Mouse (Mus musculus): ENCODE data around the gene Tesc. TPM values are rescaled to one million over a fixed set of nuclear protein-coding genes. Genes with fewer than 3 reads are reported as not detected.

Gene Tesc
- total RNA-seq, 2 experiments from 2014 or later = 0.78 to 1.4 TPM

DNA sequence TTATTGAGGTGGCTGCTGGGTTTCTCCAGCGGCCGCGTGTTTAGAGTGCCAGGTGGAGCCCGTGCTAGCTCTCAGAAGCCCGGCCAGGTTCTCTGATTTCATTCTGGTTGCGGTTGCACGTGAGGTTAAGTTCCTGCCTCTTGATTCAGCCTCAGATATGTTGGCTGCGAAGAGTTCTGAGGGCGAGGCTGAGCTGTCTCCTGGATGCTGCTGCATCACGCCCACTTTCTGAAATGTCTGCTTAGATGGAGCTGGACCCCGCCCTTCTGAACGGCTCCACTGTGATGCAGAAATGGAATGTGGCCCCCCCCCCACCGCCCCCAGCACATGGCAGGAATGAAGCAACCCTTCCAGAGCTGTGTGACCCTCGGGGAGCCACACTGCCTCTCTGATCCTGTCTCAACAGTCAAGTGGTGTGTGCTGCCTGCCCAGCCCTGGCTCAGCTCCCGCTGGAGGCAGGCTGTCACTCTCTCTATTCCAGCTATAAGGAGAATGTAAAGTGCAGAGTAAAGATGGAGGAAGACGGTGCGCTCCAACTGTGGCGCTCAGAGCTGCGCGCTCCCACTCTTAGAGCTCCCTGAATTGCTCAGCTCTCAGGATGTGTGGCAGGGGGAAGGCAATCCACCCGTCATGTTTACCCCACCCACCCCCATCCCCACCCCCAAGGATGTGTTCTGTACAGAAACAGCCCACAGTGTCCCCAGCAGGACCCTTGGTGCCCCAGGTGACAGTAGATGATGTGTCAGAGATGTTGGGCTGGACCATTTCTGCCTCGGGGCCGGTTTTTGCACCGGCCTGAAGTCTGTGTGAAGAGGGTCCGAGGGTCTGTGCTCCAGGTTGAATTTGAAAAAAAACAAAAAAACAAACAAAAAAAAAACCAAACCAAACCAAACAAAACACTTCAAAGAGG, 9.6 kb downstream of the Tesc start:
- intact Hi-C loops (cut with DNase I; ENCODE audit: low total_unique reads) = no loop called here
- no peak for DNase-seq

DNA sequence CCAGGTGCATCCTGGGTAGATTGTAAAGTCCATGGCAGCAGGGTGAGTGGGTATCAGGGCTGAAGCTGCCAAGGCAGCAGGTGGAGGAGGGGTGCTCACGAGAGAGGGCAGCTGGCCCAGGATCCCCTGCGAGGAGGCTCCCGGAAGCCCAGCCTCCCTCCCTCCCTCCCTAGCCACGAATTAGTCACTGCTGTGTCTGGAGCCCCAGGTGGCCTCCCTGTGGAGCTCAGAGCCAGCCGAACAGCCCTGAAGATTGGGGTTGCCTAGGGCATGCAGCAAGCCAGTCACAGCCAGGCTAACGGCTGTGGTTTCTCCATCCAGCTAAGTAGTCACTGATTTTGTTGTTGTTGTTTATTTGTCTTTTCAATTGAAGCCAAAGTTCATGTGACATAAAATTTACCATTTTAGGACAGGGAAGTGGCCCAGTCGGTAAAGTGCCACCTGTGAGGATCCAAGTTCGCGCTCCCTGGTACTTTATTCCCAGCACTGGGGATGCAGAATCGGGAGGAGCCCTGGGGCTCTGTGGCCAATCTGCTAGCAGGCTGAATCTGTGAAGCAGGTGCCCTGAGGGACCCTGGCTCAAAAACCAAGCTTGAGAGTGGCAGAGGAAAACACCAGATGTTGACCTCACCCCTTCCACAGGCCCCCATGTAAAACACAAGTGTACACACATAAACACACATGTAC, 10.4 kb downstream of the Tesc start:
- DNase-seq = no peak
- intact Hi-C loops (cut with DNase I; ENCODE audit: low total_unique reads) = no loop called here

DNA sequence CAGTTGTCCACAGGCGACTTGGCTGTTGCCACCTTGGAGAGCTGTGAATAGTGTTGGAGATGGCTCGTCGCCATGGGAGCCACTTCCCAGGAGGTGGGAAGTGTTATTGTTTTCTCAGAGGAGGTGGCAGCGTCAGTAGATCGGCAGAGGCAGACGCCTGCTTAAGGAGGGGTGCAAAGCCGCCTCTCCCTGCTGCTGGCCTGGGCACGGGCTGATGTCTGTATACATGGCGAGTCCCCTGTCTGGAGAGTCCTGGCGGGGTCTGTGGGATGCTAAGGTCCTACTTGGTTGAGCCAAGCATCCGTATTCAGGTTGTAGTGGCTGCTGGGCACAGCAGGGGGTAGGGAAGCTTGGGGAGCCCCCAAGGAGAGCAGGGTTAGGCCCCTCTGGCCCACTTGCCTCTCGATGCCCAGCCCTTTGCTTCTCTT, 11.7 kb downstream of the Tesc start:
- intact Hi-C loops (cut with DNase I; ENCODE audit: low total_unique reads) = no loop called here
- no peak for DNase-seq

DNA sequence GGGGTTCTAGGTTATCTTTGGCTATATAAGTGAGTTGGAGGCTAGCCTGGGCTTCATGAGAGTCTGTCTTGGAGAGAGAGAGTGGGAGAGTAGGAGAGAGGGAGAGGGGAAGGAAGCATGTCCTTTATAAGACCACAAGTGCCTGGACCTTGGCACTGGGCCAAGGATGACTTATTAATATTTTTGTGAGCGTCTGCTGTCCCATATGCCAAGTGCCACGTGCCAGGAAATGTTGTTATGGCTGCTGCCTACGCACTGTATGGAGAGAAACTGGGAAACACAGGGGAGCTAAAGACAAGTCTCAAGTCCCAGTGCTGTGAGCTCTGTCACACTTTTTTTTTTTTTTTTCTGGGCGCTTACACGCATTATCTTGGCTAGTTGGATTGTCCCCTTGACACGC, 15.1 kb downstream of the Tesc start:
- no peak for DNase-seq
- intact Hi-C loops (cut with DNase I; ENCODE audit: low total_unique reads) = no loop called here

DNA sequence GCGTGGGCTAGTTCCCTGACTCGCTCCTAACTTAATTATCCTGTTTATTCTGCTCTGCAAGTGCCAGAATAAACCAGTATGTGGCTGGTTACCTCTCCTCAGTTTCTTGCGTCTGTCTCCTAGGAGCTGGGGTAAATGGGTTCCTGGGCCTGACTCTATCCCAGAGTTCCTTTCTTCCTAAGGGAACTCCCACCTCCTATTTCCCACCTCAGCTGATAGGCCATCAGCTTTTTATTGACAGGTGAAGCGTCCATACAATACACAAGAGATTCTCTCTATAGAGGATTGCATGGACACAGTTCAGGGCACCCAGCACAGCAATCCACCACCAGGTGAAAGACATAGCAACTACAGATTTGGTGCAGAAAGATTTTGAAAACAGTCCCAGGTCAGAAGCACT, 16.2 kb downstream of the Tesc start:
- intact Hi-C loops (cut with DNase I; ENCODE audit: low total_unique reads) = no loop called here
- DNase-seq = no peak

DNA sequence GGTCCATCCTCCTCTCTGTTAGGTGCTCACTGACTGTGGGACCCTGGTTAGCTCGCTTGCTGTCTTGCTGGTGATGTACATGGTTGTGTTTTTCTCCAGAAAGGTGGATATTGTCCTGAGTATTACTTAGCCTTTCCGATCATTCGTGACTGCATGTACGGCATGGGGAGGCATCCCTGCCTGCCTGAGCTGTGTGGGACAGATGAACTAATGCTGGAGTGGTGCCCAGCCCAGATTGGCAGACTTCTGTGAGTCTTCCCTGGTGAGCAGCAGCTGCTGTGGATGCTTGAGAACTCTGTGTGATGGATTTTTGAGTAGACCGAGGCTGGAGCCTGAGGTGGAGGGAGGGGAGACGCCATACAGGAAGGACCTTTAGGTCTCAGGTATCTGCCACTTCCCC, 17.4 kb downstream of the Tesc start:
- intact Hi-C loops (cut with DNase I; ENCODE audit: low total_unique reads) = no loop called here
- DNase-seq = no peak

DNA sequence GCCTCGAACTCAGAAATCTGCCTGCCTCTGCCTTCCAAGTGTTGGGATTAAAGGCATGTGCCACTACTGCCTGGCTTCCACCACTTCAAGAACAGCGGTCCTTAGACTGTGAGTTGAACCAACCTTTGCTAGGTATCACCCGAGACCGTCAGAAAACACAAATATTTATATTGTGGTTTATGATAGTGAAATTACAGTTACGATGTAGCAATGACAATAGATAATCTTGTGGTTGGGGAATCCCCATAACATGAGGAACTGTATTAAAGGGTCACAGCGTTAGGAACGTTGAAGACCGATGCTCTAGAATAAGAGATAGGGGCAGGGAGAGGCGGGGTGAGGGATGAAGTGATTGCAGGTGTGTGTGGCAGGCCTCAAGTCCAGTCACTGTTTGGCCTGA, 17.8 kb downstream of the Tesc start:
- intact Hi-C loops (cut with DNase I; ENCODE audit: low total_unique reads) = no loop called here
- DNase-seq = no peak

DNA sequence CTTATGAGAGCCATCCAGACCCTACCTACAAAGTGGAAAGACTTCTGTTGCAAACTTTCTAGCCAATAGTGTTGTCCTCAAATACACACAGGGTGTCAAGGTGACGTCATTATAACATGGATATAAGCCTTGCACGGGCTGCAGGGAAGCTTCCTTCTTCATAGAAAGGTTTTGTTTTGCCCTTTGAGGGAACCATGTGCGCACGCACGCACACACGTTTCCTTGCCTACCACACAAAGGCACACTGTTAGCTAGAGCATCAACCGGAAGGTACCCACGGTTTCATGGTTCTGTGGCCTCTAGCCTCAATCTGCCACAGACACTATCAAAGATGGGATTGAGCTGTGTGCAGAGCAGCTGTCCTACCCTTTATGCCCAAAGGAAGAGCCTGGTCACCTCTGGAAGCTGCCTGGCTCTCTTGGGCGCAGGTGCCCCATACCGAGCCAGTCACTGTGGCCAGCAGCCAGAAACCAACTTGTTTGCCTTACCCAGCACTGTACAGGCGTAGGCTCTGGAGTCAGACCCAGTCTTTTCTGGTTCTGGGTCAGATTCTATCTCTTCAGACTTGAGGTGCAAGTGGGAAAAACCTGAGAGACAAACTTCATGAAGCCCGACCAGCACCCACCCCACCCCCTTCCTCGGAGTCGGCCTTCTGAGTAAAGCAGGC, 19.7 kb downstream of the Tesc start:
- intact Hi-C loops (cut with DNase I; ENCODE audit: low total_unique reads) = no loop called here
- DNase-seq = no peak

DNA sequence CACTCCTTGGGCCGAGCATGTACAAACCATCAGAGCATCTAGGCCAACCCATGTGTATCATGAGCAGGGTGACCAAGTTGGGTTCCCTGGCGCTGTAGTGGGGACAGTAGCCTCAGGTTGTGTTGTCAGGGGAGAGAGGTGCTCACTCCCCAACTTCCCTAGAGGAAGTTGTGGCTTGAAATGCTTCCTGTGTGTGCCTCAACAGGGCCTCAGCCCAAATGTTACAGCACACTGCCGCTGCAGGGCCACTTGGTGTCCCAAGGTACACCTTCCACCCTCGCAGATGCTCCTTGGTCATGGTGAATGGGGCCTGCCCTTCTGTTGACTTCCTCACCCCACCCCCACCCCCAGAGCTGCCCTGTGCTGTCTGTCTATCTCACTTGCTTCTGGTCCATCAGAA, 20.9 kb downstream of the Tesc start:
- intact Hi-C loops (cut with DNase I; ENCODE audit: low total_unique reads) = no loop called here
- no peak for DNase-seq

DNA sequence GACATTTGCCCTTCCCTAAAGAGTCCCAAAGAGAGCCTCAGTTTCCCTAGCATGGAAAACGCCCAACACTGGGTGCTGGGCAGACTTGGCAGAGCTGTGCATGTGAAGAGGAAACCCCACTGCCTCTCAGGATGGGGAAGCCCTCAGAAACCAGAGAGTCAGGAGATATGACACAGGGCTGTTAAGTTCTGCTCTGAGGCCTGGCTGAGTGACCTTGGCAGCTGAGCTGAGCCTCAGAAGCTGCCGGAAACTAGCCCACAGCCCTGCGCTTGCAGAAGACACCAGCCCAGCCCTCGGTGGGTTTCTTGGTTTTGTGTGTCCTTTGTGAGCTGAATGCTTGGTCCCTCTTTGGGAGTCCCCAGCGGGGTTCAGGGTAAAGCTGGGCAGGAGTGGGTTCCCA, 21.4 kb downstream of the Tesc start:
- DNase-seq = no peak
- intact Hi-C loops (cut with DNase I; ENCODE audit: low total_unique reads) = no loop called here

DNA sequence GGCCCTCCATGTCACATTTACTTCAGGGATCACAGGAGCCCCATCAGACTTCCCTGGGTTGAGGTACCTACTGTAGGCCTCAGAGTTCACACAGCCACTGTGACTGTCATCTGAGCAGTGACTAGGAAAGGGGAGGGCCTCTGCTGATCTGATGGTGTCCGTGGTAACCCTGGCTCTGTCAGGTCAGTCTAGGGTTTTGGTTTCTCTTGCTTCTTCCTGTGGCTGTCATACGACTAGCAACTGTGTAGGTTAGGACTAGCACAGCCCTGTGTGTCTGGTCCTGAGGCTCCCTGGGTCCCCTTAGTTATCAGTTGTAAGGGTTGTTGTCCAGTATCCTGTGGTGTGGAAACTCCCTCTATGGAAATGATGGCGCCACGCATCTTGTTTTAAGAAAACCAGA, 23.2 kb downstream of the Tesc start:
- DNase-seq = no peak
- intact Hi-C loops (cut with DNase I; ENCODE audit: low total_unique reads) = no loop called here

DNA sequence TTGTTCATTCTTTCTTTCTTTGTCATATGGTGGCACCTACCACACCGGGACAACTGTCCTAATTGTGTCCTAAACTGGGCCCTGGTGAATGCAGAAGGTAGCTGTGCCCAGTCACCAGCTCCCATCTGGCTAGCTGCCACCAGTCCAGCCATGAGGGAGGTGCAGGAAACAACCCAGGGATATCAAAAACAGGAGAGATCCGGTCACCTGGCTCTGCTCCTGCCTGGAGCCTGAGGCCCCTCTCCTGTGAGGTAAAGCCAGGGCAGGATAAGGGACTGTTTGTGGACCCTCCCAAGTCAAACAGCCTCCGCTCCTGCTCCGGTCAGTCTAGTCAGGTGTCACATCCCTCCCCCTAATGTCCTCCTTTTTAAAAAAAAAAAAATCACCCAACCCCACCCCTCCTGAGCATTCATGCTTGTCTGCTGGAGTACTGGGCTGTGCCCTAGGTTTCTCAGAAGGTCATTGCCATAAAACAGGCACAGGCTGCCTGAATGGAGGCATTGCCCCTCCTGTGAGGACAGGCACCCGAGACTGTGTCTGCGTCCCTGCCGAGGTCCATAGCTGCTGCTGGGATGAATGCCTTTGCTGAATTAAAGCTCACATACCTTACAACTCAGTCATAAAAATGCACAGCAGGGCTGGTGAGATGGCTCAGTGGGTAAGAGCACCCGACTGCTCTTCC, 24.6 kb downstream of the Tesc start:
- no peak for DNase-seq
- intact Hi-C loops (cut with DNase I; ENCODE audit: low total_unique reads) = no loop called here

DNA sequence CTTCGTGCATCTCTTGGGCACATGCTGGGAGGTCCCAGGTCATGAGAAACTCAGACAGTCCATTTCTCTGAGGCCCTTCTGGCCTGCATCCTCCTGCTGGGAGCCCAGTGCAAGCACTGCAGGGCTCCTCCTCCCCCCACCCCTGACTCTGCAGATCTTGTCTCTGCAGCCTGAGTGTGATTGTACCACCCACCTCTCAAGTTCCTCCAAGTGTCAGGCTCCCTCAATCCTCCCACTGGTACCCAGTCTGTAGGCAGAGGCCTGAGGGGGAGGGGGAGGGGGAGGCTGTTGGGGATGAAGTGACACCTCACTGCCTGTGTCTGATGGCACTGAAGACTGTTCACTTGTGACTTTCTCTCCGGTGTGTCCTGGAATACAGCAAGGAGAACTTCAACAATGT, 25.7 kb downstream of the Tesc start:
- DNase-seq = no peak
- intact Hi-C loops (cut with DNase I; ENCODE audit: low total_unique reads) = no loop called here

DNA sequence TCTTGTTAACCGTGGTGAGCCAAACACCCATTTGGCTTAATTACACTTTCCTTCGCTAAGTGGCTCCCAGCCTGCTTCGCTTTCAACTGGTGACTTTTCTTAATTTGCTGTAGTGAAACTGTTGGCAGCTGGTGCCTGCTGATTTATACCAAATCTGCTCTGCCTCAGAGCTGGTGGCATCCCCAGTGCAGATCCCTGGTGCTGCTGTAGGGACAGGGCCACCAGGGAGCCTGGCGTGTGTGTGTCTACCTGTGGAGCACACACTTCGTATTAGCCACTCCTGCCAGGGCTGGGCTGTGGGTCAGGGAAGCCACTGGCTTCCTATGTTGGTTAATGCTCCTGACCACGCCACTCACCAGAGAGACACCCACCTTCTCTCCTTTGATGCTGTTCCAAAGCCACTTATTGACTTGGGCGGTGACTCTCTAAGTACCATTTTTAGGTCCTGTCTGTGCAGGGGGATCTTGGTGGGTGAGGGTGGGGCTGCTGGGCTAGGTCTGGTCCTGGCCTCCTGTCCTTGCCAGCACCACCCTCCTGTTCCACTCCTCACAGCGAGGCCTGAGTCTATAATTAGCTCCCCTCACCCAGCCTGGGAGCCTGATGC, 30.1 kb downstream of the Tesc start:
- no peak for DNase-seq
- intact Hi-C loops (cut with DNase I; ENCODE audit: low total_unique reads) = no loop called here

DNA sequence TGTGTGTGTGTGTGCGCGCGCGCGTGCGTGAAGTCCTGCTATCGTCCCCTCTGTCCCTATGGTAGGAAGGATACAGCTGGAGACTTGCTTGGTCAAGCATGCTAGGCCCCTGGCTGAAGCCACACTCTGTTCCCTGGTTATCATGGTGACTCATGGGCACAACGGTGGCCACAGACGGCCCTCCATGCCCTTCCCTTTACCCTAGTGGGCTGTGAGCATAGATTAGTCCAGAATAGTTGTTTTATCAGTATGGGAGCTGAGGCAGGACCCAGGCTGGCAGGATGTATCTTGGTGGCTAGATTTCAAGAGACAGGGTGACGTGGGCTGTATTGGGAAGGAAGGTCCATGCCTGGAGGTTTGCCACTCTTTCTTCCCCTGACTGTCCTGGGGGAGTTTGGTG, 31.3 kb downstream of the Tesc start:
- DNase-seq = no peak
- intact Hi-C loops (cut with DNase I; ENCODE audit: low total_unique reads) = no loop called here

DNA sequence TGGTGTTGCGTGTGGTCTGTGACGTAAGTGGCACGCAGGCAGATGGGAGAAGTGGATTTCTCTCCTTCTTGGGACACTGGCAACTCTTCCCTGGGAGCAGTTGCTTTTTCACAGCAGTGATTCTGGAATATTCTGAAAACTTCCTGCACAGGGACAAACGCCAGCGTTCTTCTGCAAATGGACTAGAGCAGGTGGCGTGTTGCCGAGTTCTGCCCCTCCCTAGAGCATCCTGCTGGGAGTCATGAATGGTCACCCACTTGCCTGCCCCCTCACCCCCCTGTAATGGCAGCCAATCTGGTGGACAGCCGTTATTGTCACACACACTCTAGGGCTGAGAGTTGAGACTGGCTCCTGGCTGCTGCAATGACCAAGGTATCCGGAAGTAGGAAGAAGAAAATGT, 32.1 kb downstream of the Tesc start:
- DNase-seq = no peak
- intact Hi-C loops (cut with DNase I; ENCODE audit: low total_unique reads) = no loop called here

DNA sequence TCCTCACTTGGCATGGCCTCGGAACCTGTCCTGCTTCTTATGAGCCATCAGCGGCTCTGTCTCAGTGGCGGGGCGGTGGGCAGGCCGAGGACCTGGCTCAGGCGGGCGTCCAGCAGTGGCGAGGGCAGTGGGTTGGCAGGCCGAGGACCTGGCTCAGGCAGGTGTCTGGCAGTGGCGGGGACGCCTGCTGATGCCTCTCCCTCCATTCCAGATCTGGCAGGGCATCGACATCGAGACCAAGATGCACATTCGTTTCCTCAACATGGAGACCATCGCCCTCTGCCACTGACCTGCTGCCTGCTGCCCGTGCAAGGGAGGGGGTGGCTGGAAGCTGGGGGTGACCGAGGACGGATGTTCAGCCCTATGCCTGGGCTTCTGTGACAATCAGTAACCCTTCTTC, 33.8 kb downstream of the Tesc start:
- no peak for DNase-seq
- intact Hi-C loops (cut with DNase I; ENCODE audit: low total_unique reads) = no loop called here

DNA sequence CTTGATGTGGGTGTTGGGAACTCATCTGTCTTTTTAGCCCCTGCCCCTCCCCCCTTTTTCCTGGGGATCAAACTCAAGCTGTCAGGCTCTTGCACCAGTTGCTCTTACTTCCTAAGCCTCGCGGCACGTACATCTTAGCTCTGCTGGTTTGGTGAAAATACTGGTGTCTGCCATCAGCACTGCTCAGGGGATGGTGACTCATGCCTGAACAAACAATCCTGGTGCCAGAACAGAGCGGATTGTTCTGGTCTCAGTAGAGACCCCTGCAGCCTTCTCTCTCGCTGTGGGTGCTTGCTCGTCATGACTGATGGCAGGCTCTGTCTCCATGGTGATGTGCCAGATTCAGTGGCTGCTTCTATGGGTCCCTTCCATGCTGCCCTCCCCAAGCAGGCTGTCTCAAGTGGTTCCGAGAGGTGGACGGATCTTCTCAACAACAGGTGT, 35.7 kb downstream of the Tesc start:
- DNase-seq = no peak
- intact Hi-C loops (cut with DNase I; ENCODE audit: low total_unique reads) = no loop called here

DNA sequence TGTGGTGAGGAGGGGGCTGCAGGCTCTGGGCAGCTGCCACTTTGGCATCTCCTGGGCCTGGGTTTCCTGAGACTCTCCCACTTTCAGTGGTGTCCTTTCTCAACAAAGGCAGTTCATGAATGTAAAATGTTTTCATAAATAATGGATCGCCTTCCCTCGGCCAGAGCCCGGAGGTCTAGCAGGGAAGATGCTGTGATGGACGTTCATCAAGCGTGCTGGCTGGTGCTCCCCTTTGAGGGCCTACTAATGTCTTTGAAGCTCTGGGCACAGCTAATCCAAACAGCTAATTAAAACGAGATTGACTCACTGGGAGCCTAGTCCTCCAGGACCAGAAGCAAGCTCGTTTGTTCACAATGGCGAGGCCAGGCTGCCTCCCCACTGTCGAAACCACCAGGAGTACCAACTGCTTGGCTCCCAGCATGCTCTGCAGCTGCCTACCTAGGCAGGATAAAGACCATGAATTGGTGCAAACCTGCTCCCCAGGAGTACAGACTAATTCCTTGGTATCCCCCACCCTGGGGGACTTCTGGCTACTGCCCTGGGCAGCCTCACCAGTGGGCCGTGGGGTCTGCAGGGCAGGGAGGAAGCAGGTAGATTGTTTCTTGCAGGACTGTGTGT, 36.9 kb downstream of the Tesc start:
- DNase-seq = no peak
- intact Hi-C loops (cut with DNase I; ENCODE audit: low total_unique reads) = no loop called here

Data from gastrocnemius, postnatal 14 days (tissue).